Mouse (Mus musculus): Measurements from ENCODE around the gene Xylt1.

Xylt1 gene

GRCm38 (mm10) chr7:117395511-117395910 is 14.7 kb downstream of the Xylt1 start:
- DNase-seq, result no peak

- no peak for DNase-seq
These were observed 17.1 kb downstream of the Xylt1 start for GRCm38 (mm10) chr7:117397877-117398276.

- no peak for DNase-seq
These were observed 19.2 kb downstream of the Xylt1 start for GRCm38 (mm10) chr7:117399971-117400370.

GRCm38 (mm10) chr7:117401581-117401980 is 20.8 kb downstream of the Xylt1 start:
- DNase-seq, result peak; percentile 43

GRCm38 (mm10) chr7:117406336-117406735 is 25.6 kb downstream of the Xylt1 start:
- DNase-seq, result no peak

GRCm38 (mm10) chr7:117409268-117409988 is 28.6 kb downstream of the Xylt1 start:
- no peak for DNase-seq

GRCm38 (mm10) chr7:117411874-117412273 is 31.1 kb downstream of the Xylt1 start:
- no peak for DNase-seq

GRCm38 (mm10) chr7:117412405-117412804 is 31.6 kb downstream of the Xylt1 start:
- DNase-seq, result no peak

GRCm38 (mm10) chr7:117414341-117415008 is 33.7 kb downstream of the Xylt1 start:
- DNase-seq, result no peak

- DNase-seq, result no peak
These were observed 34.2 kb downstream of the Xylt1 start for GRCm38 (mm10) chr7:117415009-117415363.

- DNase-seq, result no peak
These were observed 38.3 kb downstream of the Xylt1 start for GRCm38 (mm10) chr7:117419041-117419440.

- DNase-seq, result no peak
These were observed 39.1 kb downstream of the Xylt1 start for GRCm38 (mm10) chr7:117419846-117420245.

- no peak for DNase-seq
These were observed 39.5 kb downstream of the Xylt1 start for GRCm38 (mm10) chr7:117420301-117420700.

- no peak for DNase-seq
These were observed 40.2 kb downstream of the Xylt1 start for GRCm38 (mm10) chr7:117420836-117421566.

- DNase-seq, result no peak
These were observed 44.1 kb downstream of the Xylt1 start for GRCm38 (mm10) chr7:117424841-117425240.

GRCm38 (mm10) chr7:117426366-117426765 is 45.6 kb downstream of the Xylt1 start:
- no peak for DNase-seq

- DNase-seq, result no peak
These were observed 48.0 kb downstream of the Xylt1 start for GRCm38 (mm10) chr7:117428690-117429224.

GRCm38 (mm10) chr7:117429483-117429882 is 48.7 kb downstream of the Xylt1 start:
- DNase-seq, result no peak

- DNase-seq, result no peak
These were observed 49.1 kb downstream of the Xylt1 start for GRCm38 (mm10) chr7:117429895-117430294.

GRCm38 (mm10) chr7:117430361-117430935 is 49.7 kb downstream of the Xylt1 start:
- DNase-seq, result no peak

- peak; percentile 84 for DNase-seq
These were observed 52.9 kb downstream of the Xylt1 start for GRCm38 (mm10) chr7:117433641-117434040.

GRCm38 (mm10) chr7:117435091-117435490 is 54.3 kb downstream of the Xylt1 start:
- DNase-seq, result no peak

Data from kidney, adult 18-20 months (tissue).